In the genomic region with DNA sequence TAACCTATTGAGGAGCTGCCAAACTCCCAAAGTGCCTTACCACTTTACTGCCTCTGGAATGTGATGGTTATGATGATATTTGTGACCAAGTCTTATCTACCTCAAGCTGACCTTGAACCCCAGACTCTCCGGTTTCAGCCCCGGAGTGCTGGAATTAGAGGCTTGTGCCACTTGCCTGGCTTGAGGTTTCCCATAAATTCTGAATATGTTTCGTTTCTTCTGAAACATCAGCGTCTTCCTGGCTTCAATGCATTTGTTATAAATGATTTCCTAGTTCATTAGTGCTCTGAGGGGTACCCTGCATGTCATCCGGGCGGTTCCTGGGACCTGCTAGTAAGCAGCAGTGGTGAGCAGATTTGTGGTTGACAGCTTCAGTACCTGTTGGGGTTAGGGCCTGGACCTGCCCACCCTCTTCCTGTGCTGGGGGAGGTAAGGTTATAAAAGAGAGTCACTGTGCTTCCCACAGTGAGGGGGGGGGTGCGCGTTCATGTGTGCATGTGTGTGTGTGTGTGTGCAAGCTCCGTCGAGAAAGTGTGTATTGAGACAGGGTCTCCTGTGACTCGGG, we compare ENCODE assay signal across 9 mouse cellular contexts. TPM values are rescaled to one million over a fixed set of nuclear protein-coding genes. Genes with fewer than 3 reads are reported as not detected.
A peak's percentile ranks its signal among the peaks of the same experiment; 100 is the strongest.
DNase-seq lines count a peak whose midpoint lies in the region; ATAC-seq and TF ChIP-seq lines count a peak whose summit lies in the region.
"Had no signal": no experiment of that assay in that cellular context is flagged by ENCODE, and none has a peak within 500 bp of the region (broad histone marks: within the 10 kb centered on the region; RNA-seq: fewer than 3 reads in every experiment).

No protein-coding gene starts in this region.

- no peaks in the 10 kb centered on the region for H3K9me3 ChIP-seq in erythroblast, embryonic 14.5 days (ENCODE audit: control insufficient read depth, low read length)
- H3K9me3 ChIP-seq in lung, postnatal 0 days (ENCODE audit: low read length), result no peaks in the 10 kb centered on the region
- no peaks in the 10 kb centered on the region for H3K9me3 ChIP-seq in intestine, embryonic 16.5 days (ENCODE audit: control insufficient read depth, low read length)
- H3K9me3 ChIP-seq in neural tube, embryonic 14.5 days (ENCODE audit: control insufficient read depth, low read length), result no peaks in the 10 kb centered on the region

- H3K27me3 ChIP-seq in erythroblast, embryonic 14.5 days (ENCODE audit: control insufficient read depth), result no peaks in the 10 kb centered on the region
- no peaks in the 10 kb centered on the region for H3K27me3 ChIP-seq in lung, postnatal 0 days (replicated peaks; ENCODE audit: insufficient read depth, low read length)
- no peaks in the 10 kb centered on the region for H3K27me3 ChIP-seq in intestine, embryonic 16.5 days (replicated peaks; ENCODE audit: control insufficient read depth, insufficient read depth, low read length)
- H3K27me3 ChIP-seq in neural tube, embryonic 14.5 days (ENCODE audit: control insufficient read depth, insufficient read depth, low read length), result no peaks in the 10 kb centered on the region

- no peaks in the 10 kb centered on the region; the same call in none of the 2 replicates for H3K36me3 ChIP-seq in erythroblast, embryonic 14.5 days (ENCODE audit: control insufficient read depth)
- no peaks in the 10 kb centered on the region for H3K36me3 ChIP-seq in lung, postnatal 0 days (ENCODE audit: insufficient read depth, low read length)
- no peaks in the 10 kb centered on the region for H3K36me3 ChIP-seq in intestine, embryonic 16.5 days (ENCODE audit: control insufficient read depth, insufficient read depth, low read length)
- no peaks in the 10 kb centered on the region for H3K36me3 ChIP-seq in neural tube, embryonic 14.5 days (ENCODE audit: control insufficient read depth, insufficient read depth, low read length)

- TF ChIP-seq CTCF in lung, postnatal 0 days (IDR thresholded peaks at IDR 0.05), result no peak

- TF ChIP-seq EP300 in lung, postnatal 0 days (IDR thresholded peaks at IDR 0.05), result no peak

- peak overlapping the region; percentile 85 for H3K4me3 ChIP-seq in erythroblast, embryonic 14.5 days (replicated peaks)
- H3K4me3 ChIP-seq in lung, postnatal 0 days (ENCODE audit: low read depth, low read length), result peak overlapping the region; percentile 76
- peak overlapping the region; percentile 87 for H3K4me3 ChIP-seq in intestine, embryonic 16.5 days (ENCODE audit: low read length)
- no peak overlapping the region for H3K4me3 ChIP-seq in neural tube, embryonic 14.5 days (ENCODE audit: low read depth, low read length)

- no peak overlapping the region for H3K9ac ChIP-seq in lung, postnatal 0 days (replicated peaks; ENCODE audit: low read depth)
- 0 out of 2 replicates have a peak overlapping the region, but pooled peaks have one; percentile 21 for H3K9ac ChIP-seq in intestine, embryonic 16.5 days (ENCODE audit: low read depth, low read length)
- no peak overlapping the region for H3K9ac ChIP-seq in neural tube, embryonic 14.5 days (replicated peaks; ENCODE audit: low read depth, low read length)

- DNase-seq in lung, postnatal 0 days (ENCODE audit: low spot score), result no peak
- DNase-seq in lung, postnatal 36 days, result no peak
- no peak for DNase-seq in ovary, adult 18-20 months (ENCODE audit: low spot score)
- DNase-seq in right cerebral cortex, adult 18-20 months, result no peak

- H3K4me2 ChIP-seq in lung, postnatal 0 days (replicated peaks; ENCODE audit: low read depth, low read length), result peak overlapping the region; percentile 87
- H3K4me2 ChIP-seq in intestine, embryonic 16.5 days (ENCODE audit: low read depth, low read length), result peak overlapping the region; percentile 85
- peak overlapping the region; percentile 90; the same call in 1 of the 2 replicates for H3K4me2 ChIP-seq in neural tube, embryonic 14.5 days (ENCODE audit: low read depth, low read length)

- WGBS in lung, postnatal 0 days, result 64% methylated on average over 11 of the region's 11 CpGs
- WGBS in intestine, embryonic 16.5 days, result 71% methylated on average over 11 of the region's 11 CpGs
- WGBS in neural tube, embryonic 14.5 days, result 91% methylated on average over 11 of the region's 11 CpGs

- peaks cover 74% of the 10 kb centered on the region for H3K4me1 ChIP-seq in erythroblast, embryonic 14.5 days (ENCODE audit: control insufficient read depth)
- peaks cover 6% of the 10 kb centered on the region for H3K4me1 ChIP-seq in lung, postnatal 0 days (ENCODE audit: insufficient read depth, low read depth, low read length)
- H3K4me1 ChIP-seq in intestine, embryonic 16.5 days (ENCODE audit: control insufficient read depth, insufficient read depth, low read length), result peaks cover 37% of the 10 kb centered on the region
- 0 out of 2 replicates have a peak, but pooled peaks cover 11% of the 10 kb centered on the region for H3K4me1 ChIP-seq in neural tube, embryonic 14.5 days (ENCODE audit: control insufficient read depth, insufficient read depth, low read length)

- no peak for ATAC-seq in erythroblast, adult 5-6 weeks (replicated peaks; ENCODE audit: low FRiP score, poor library complexity, severe bottlenecking)
- no peak for ATAC-seq in lung, postnatal 0 days
- no peak for ATAC-seq in intestine, embryonic 16.5 days
- no peak for ATAC-seq in neural tube, embryonic 14.5 days (ENCODE audit: low read depth)

- H3K27ac ChIP-seq in lung, postnatal 0 days (ENCODE audit: low read length), result no peak overlapping the region
- no peak overlapping the region for H3K27ac ChIP-seq in intestine, embryonic 16.5 days (ENCODE audit: low read length)
- no peak overlapping the region for H3K27ac ChIP-seq in neural tube, embryonic 14.5 days (ENCODE audit: low read depth, low read length)

RNA-seq across cellular contexts. Expression of a gene that starts 1.5 kb away (rescaled TPM):
- 1.5 and 1.9 TPM in 2 replicates for polyA plus RNA-seq in erythroblast, embryonic 14.5 days (2012)
- total RNA-seq in erythroblast, adult 5-6 weeks (2015; ENCODE audit: low replicate concordance), result 11.7 and 14.0 TPM in 2 replicates
- total RNA-seq in erythroblast, adult 5-6 weeks (2017; ENCODE audit: low replicate concordance), result 5.0 and 6.4 TPM in 2 replicates
- 96.8 and 106 TPM in 2 replicates for polyA plus RNA-seq in lung, postnatal 0 days (2015; fragmentation: Nextera tagmentation; extraction: Ambion mirVana)
- polyA plus RNA-seq in intestine, embryonic 16.5 days (2015; fragmentation: Nextera tagmentation; extraction: Ambion mirVana), result 47.4 and 52.0 TPM in 2 replicates
- 27.1 and 28.1 TPM in 2 replicates for polyA plus RNA-seq in neural tube, embryonic 14.5 days (2014; fragmentation: Nextera tagmentation; extraction: Ambion mirVana)

RNA-seq across cellular contexts. Expression of a gene that starts 22.4 kb away (rescaled TPM):
- not detected in 2 replicates for polyA plus RNA-seq in erythroblast, embryonic 14.5 days (2012)
- total RNA-seq in erythroblast, adult 5-6 weeks (2015; ENCODE audit: low replicate concordance), result not detected in 2 replicates
- not detected in 2 replicates for total RNA-seq in erythroblast, adult 5-6 weeks (2017; ENCODE audit: low replicate concordance)
- 1.4 and 1.7 TPM in 2 replicates for polyA plus RNA-seq in lung, postnatal 0 days (2015; fragmentation: Nextera tagmentation; extraction: Ambion mirVana)
- 2.7 and 2.9 TPM in 2 replicates for polyA plus RNA-seq in intestine, embryonic 16.5 days (2015; fragmentation: Nextera tagmentation; extraction: Ambion mirVana)
- 3.4 and 4.5 TPM in 2 replicates for polyA plus RNA-seq in neural tube, embryonic 14.5 days (2014; fragmentation: Nextera tagmentation; extraction: Ambion mirVana)
- total RNA-seq: CH12.LX had no signal

RNA-seq across cellular contexts. Expression of a gene that starts 25.7 kb away (rescaled TPM):
- polyA plus RNA-seq in erythroblast, embryonic 14.5 days (2012), result not detected in 2 replicates
- total RNA-seq in erythroblast, adult 5-6 weeks (2015; ENCODE audit: low replicate concordance), result 3.3 TPM in 1 of 2 replicates, not detected in the other
- not detected in 2 replicates for total RNA-seq in erythroblast, adult 5-6 weeks (2017; ENCODE audit: low replicate concordance)
- 0.87 and 1.5 TPM in 2 replicates for polyA plus RNA-seq in lung, postnatal 0 days (2015; fragmentation: Nextera tagmentation; extraction: Ambion mirVana)
- 1.3 and 1.5 TPM in 2 replicates for polyA plus RNA-seq in intestine, embryonic 16.5 days (2015; fragmentation: Nextera tagmentation; extraction: Ambion mirVana)
- 0.79 and 2.7 TPM in 2 replicates for polyA plus RNA-seq in neural tube, embryonic 14.5 days (2014; fragmentation: Nextera tagmentation; extraction: Ambion mirVana)
- total RNA-seq: CH12.LX had no signal

RNA-seq across cellular contexts. Expression of a gene that starts 48.2 kb away (rescaled TPM):
- 4.3 and 5.1 TPM in 2 replicates for polyA plus RNA-seq in erythroblast, embryonic 14.5 days (2012)
- 3.5 and 4.6 TPM in 2 replicates for total RNA-seq in erythroblast, adult 5-6 weeks (2015; ENCODE audit: low replicate concordance)
- 3.9 and 11.2 TPM in 2 replicates for total RNA-seq in erythroblast, adult 5-6 weeks (2017; ENCODE audit: low replicate concordance)
- 16.0 and 16.7 TPM in 2 replicates for polyA plus RNA-seq in lung, postnatal 0 days (2015; fragmentation: Nextera tagmentation; extraction: Ambion mirVana)
- 26.6 and 26.8 TPM in 2 replicates for polyA plus RNA-seq in intestine, embryonic 16.5 days (2015; fragmentation: Nextera tagmentation; extraction: Ambion mirVana)
- polyA plus RNA-seq in neural tube, embryonic 14.5 days (2014; fragmentation: Nextera tagmentation; extraction: Ambion mirVana), result 19.6 and 24.7 TPM in 2 replicates
